Mouse (Mus musculus) erythroid progenitor cell, adult 5-6 weeks (primary cell): Measurements from ENCODE around the gene Adgrf3. TPM values are rescaled to one million over a fixed set of nuclear protein-coding genes. Genes with fewer than 3 reads are reported as not detected.

Experiments
- ATAC-seq: replicated peaks from 2 replicates; pipeline ENCODE4 v1.8.0; 2016; ENCODE audit warnings: moderate number of reproducible peaks, mild to moderate bottlenecking, moderate TSS enrichment, inconsistent platforms; ENCODE audit not compliant: poor library complexity, low FRiP score, severe bottlenecking
- total RNA-seq, 2 experiments: library from RNA; stranded (forward) in 1 of 2; stranded (reverse) in 1 of 2; fragments of 150-400 nt in 1 of 2; fragments of 186-747, 209-891 nt in 1 of 2; gene quantifications; 2 replicates each; pipeline versions ENCODE4 v1.2.3 to v1.2.4; 2015 to 2017; ENCODE audit warnings: low replicate concordance in 2 of 2

Adgrf3 gene
- total RNA-seq, 2 experiments from 2014 or later, result not detected

DNA sequence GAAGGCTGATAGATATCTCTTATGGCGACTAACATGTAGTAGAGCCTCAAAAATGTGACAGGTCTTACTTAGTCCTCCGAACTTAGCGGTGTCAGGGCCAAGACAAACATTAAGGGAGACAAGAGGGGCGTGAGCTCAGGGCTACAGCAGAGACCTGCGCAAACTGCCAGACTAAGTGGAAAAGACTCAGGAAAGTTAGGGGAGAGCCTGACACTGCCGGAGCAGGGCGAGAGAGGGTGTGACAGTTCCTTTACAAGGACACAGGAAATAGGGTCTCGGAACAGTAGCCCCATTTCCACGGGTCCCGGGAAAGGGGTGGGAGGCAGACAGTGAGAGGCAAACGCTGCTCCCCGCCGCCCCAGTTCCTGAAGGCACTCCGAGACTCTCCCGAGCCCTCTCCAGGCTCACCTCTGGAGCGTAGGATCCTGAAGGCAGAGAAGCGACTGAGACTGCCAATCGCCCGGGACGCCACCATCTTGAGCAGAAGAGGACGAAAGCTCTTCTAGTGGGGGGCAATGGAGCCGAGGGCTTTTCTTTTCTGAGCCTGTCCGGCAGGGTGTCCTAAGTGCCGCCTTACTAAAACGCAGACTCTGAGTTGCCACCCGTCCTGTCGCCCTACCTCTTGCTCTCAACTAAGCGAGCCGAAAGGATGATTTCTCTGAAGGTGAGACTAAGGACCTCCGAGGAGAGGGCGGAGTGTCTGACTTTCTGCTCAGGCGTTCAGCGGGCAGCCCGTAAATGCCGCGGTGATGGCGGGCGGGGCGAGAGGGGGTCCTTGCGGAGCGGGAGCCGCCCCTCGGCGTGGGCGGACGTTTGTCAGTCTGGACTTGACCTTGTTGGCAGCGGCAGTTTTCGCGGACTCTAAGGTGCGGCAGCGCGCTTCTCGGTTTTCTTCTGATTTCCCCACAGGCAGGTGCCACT, 50.8 kb downstream of the Adgrf3 start, which contains the start of the genes Hadha and Hadhb:
Hadha (minus strand) TSS at position 689 of the 921 bp plus-strand sequence.
Hadhb (plus strand) TSS at position 775 of the 921 bp plus-strand sequence.
- ATAC-seq, result peak; percentile 91

DNA sequence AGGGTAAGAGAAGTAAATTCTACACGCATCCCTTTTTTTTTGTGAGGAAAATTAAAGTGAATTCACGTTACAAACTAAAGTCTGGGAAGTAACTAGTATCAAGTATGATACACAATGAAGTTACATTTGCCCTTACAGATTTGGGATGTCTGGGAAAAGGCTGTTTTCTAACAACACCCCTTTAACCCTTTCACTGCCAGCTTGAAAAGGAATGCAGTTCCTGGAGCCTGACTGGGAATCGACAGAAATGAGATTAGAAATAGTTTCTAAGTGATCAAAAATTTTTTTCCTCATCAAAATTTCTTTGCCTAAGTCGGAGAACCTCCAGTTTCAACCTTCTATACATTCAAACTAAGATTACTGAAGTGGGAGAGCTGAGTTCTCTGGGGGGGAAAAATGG, 51.5 kb downstream of the Adgrf3 start:
- no peak for ATAC-seq

DNA sequence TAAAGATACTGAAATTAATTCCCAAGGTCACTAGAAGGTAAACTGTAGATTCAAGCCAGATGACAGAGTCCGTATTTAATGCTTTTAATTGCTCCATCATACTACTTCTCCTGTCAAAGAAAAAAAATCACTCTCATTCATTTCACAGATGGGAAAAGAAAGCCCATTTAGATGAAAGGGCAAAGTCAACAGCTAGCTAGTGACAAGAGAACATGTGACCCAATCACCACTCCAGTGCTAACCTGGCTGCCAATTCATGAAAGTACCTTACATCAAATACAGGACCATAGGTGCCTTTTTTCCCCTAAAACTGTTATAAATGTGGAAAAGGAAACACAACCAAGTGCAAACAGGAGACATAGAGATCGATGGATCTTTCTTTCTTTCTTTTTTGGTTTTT, 52.3 kb downstream of the Adgrf3 start:
- no peak for ATAC-seq

DNA sequence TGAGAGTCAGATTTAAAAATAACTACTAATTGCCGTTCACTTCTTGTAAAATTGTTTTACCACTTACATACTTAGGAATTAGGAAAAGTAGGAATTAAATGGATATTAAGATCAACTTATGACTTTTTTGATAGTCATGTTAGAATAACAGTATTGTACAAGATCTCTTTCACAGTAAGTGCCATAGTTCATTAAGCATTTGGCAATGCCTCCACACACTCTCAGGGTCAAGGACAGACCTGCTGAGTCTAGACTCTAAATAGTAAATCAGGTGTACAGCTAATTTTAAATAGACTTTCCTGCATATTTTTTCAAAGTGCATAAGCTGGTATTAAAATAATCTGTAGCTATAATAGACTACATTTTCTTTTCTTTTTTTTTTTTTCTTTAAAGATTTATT, 53.1 kb downstream of the Adgrf3 start:
- no peak for ATAC-seq

DNA sequence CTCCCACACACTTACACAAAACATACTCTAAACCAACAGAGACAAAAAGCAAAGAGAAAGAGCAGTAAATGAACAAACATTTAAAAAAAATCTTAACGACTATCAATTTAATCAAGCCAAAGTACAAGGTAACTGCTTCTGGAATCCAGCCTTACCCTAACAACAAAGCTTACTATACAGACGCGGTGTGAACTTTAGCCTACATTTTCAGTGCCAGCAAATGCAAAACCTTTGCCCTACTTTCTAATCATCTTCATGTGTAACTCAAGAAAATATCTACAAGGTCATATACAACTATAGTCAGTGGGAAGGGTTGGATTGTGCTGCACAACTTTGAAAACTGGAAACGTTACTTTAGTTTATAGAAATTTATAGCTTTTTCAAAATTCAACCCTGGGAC, 53.5 kb downstream of the Adgrf3 start:
- no peak for ATAC-seq

DNA sequence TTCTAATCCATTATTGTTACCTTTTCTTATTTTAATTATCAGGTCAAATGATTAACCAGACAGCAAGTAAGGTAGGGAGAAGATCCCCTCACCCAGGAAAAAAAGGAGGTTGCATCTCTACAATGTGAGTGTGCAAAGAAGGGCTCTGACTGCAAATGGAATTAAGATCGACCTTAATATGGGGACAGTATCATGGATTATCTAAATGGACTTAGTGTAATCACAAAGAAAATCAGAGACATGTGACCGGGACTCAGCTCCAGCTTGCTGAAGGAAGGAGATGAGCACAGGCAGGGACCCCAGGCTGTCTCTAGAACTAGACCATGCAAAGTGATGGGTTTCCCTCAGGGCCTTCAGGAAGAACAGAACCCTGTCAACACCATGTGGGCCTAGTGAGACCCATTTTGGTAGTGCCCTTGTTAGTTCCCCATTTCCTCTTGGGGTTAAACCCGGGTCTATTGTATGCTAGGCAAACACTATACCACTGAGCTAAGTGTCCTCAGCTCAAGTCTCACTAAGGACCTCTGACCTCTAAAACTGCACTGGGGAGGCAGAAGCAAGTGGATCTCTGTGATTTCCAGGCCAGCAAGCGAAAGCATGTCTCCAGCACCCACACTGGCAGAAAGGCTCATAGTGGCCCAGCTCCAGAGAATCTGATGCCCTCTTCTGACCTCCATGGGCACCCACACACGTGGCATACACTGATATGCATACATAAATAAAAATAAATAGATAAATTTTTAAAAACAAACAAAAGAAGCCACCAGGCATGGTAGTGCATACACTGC, 57.2 kb downstream of the Adgrf3 start:
- ATAC-seq, result no peak

DNA sequence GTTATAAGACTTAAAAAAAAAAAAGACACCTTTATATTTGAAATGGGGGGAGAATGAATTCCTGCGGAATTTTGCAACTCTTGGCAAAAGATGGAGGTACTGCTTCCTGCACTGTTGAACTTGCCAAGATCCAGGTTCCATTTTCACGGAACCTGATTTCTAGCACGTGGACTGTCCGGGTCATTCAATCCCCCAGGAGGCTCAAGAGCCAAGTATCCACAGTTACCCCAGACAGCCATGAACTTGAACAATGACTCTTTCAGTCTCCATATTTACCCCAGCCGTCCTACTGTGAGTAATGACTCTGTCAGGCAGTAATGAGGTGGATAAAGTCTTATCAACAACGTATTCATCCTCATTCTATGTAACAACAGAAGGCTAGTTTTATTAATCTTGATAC, 59.0 kb downstream of the Adgrf3 start:
- no peak for ATAC-seq

Other genes starting within 250 kb of the Adgrf3 start
- 4.0 TPM in 1 of 2 replicates, not detected in the other for gene Il6, start 192.6 kb downstream of the Adgrf3 start, total RNA-seq (2015; ENCODE audit: low replicate concordance)
- gene Il6, start 192.6 kb downstream of the Adgrf3 start, total RNA-seq (2017; ENCODE audit: low replicate concordance), result not detected in 2 replicates
- gene Tyms, start 132.1 kb downstream of the Adgrf3 start, total RNA-seq (2015; ENCODE audit: low replicate concordance), result 145 and 220 TPM in 2 replicates
- 159 and 170 TPM in 2 replicates for gene Tyms, start 132.1 kb downstream of the Adgrf3 start, total RNA-seq (2017; ENCODE audit: low replicate concordance)
- gene Garem2, start 100.6 kb downstream of the Adgrf3 start, total RNA-seq (2015; ENCODE audit: low replicate concordance), result not detected in 2 replicates
- not detected in 2 replicates for gene Garem2, start 100.6 kb downstream of the Adgrf3 start, total RNA-seq (2017; ENCODE audit: low replicate concordance)
- not detected in 2 replicates for gene 3110082J24Rik, start 99.6 kb downstream of the Adgrf3 start, total RNA-seq (2015; ENCODE audit: low replicate concordance)
- gene 3110082J24Rik, start 99.6 kb downstream of the Adgrf3 start, total RNA-seq (2017; ENCODE audit: low replicate concordance), result not detected in 2 replicates
- gene Hadha, start 50.6 kb downstream of the Adgrf3 start, total RNA-seq (2015; ENCODE audit: low replicate concordance), result 40.7 and 46.1 TPM in 2 replicates
- 166 and 215 TPM in 2 replicates for gene Hadha, start 50.6 kb downstream of the Adgrf3 start, total RNA-seq (2017; ENCODE audit: low replicate concordance)
- gene Hadhb, start 50.5 kb downstream of the Adgrf3 start, total RNA-seq (2015; ENCODE audit: low replicate concordance), result 49.9 and 56.9 TPM in 2 replicates
- 34.8 and 61.0 TPM in 2 replicates for gene Hadhb, start 50.5 kb downstream of the Adgrf3 start, total RNA-seq (2017; ENCODE audit: low replicate concordance)
- 11.3 and 18.7 TPM in 2 replicates for gene Selenoi, start 26.9 kb upstream of the Adgrf3 start, total RNA-seq (2015; ENCODE audit: low replicate concordance)
- gene Selenoi, start 26.9 kb upstream of the Adgrf3 start, total RNA-seq (2017; ENCODE audit: low replicate concordance), result 16.9 and 46.8 TPM in 2 replicates
- not detected in 2 replicates for gene Drc1, start 75.7 kb upstream of the Adgrf3 start, total RNA-seq (2015; ENCODE audit: low replicate concordance)
- gene Drc1, start 75.7 kb upstream of the Adgrf3 start, total RNA-seq (2017; ENCODE audit: low replicate concordance), result not detected in 2 replicates